Mouse (Mus musculus) midbrain, embryonic 10.5 days (tissue): Measurements from ENCODE around the gene Lin7c. TPM values are rescaled to one million over a fixed set of nuclear protein-coding genes. Genes with fewer than 3 reads are reported as not detected.

ENCODE experiments used
- polyA plus RNA-seq: library from polyadenylated mRNA; unstranded; fragments of >200 nt; fragmentation: Nextera tagmentation; extraction: Ambion mirVana; gene quantifications from 2 replicates; pipeline ENCODE4 v1.2.1, GENCODE M21; 2016

Lin7c gene
- polyA plus RNA-seq, 1 experiment from 2014 or later = 101 TPM

Other genes with a start within 250 kb of the Lin7c start
- 1.5 and 1.6 TPM in 2 replicates for gene Bdnf, start 216.2 kb upstream of the Lin7c start, polyA plus RNA-seq
- 12.7 and 14.3 TPM in 2 replicates for gene Lgr4, start 26.8 kb downstream of the Lin7c start, polyA plus RNA-seq
- 60.2 and 60.7 TPM in 2 replicates for gene Ccdc34, start 127.0 kb downstream of the Lin7c start, polyA plus RNA-seq